Mouse (Mus musculus) gastrocnemius, adult 8-10 months (tissue): Measurements from ENCODE around the gene Slc4a3. TPM values are rescaled to one million over a fixed set of nuclear protein-coding genes. Genes with fewer than 3 reads are reported as not detected.

Experiments used
- DNase-seq, 2 experiments: peaks; one replicate each; pipeline ENCODE4 v3.0.0; 2022; ENCODE audit warnings: low spot score in 2 of 2
- total RNA-seq, 4 experiments: library from RNA; stranded (reverse); gene quantifications; 2 replicates each; pipeline ENCODE4 v1.2.4; 2022

Gene Slc4a3
- total RNA-seq, 4 experiments from 2014 or later: 4.8 to 9.8 (median 7.4) TPM

- peak; percentile 89 to 93 for DNase-seq
Measured at GRCm38 (mm10) chr1:75521321-75522031, 24.6 kb upstream of the Slc4a3 start, which contains the start of gene Stk11ip. Gene Stk11ip (plus strand): TSS chr1:75521529.

GRCm38 (mm10) chr1:75524679-75525078 is 21.4 kb upstream of the Slc4a3 start:
- DNase-seq: no peak

GRCm38 (mm10) chr1:75530546-75530945 is 15.5 kb upstream of the Slc4a3 start:
- no peak for DNase-seq

GRCm38 (mm10) chr1:75532280-75533172 is 13.5 kb upstream of the Slc4a3 start:
- DNase-seq: no peak

GRCm38 (mm10) chr1:75533325-75534252 is 12.5 kb upstream of the Slc4a3 start:
- DNase-seq: no peak

- no peak for DNase-seq
Measured at GRCm38 (mm10) chr1:75537587-75537986, 8.5 kb upstream of the Slc4a3 start.

- DNase-seq: no peak
Measured at GRCm38 (mm10) chr1:75538597-75539190, 7.4 kb upstream of the Slc4a3 start.

- no peak for DNase-seq
Measured at GRCm38 (mm10) chr1:75541496-75541895, 4.6 kb upstream of the Slc4a3 start.

GRCm38 (mm10) chr1:75544351-75544750 is 1.7 kb upstream of the Slc4a3 start:
- no peak for DNase-seq

GRCm38 (mm10) chr1:75547351-75547750 is 1.3 kb downstream of the Slc4a3 start:
- DNase-seq: no peak

GRCm38 (mm10) chr1:75548083-75548482 is 2.0 kb downstream of the Slc4a3 start:
- no peak for DNase-seq

- DNase-seq: no peak
Measured at GRCm38 (mm10) chr1:75548871-75549270, 2.8 kb downstream of the Slc4a3 start.

- no peak for DNase-seq
Measured at GRCm38 (mm10) chr1:75549289-75550279, 3.5 kb downstream of the Slc4a3 start.

- no peak for DNase-seq
Measured at GRCm38 (mm10) chr1:75550586-75550985, 4.5 kb downstream of the Slc4a3 start.

- no peak for DNase-seq
Measured at GRCm38 (mm10) chr1:75555680-75556079, 9.6 kb downstream of the Slc4a3 start.

- no peak for DNase-seq
Measured at GRCm38 (mm10) chr1:75556143-75556781, 10.2 kb downstream of the Slc4a3 start.

- no peak for DNase-seq
Measured at GRCm38 (mm10) chr1:75557041-75557440, 11.0 kb downstream of the Slc4a3 start.

- DNase-seq: no peak
Measured at GRCm38 (mm10) chr1:75558388-75559178, 12.5 kb downstream of the Slc4a3 start.
